Mouse (Mus musculus) heart, adult 2 months (tissue): Measurements from ENCODE around the gene Sorl1.

Experiments
- CTCF ChIP-seq: fragments of 200-600 bp; IDR thresholded peaks from 2 replicates; pipeline ENCODE4 v1.8.1; 2022; ENCODE audit warnings: antibody characterized with exemption, mild to moderate bottlenecking, moderate library complexity
- POLR2A ChIP-seq: fragments of 200-500 bp; IDR thresholded peaks from 2 replicates; pipeline ENCODE4 v1.6.1; 2011; ENCODE audit warnings: mild to moderate bottlenecking, low read depth, low read length, control low read depth; ENCODE audit not compliant: insufficient read depth

- TF ChIP-seq CTCF: no peak
- no peak for TF ChIP-seq POLR2A
Measured at GRCm38 (mm10) chr9:42121631-42122354, 2.3 kb downstream of the Sorl1 start.
